Comparison of ENCODE assay signal across 20 mouse cellular contexts in the genomic region with DNA sequence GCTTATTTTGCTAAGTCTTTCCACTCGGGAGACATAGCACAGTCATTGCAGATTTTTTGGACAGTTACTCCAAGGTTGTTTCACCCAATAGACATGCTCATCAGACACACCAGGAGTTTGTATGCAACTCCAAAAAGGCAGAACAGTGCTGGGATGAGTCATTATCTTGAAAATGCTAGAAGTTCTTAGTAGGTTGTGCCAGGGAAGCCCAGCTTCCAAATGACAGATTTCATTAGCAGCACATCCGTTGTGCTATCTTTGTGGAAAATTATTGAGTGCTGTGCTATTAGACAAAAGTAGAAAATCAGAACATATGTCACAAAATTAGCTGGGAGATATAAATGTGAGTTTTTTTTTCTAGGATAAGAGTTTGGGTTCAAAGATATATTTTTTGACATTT.
"Had no signal": no experiment of that assay in that cellular context is flagged by ENCODE, and none has a peak within 500 bp of the region (broad histone marks: within the 10 kb centered on the region; RNA-seq: fewer than 3 reads in every experiment).

No protein-coding gene starts in this region.

- H3K27ac ChIP-seq: intestine, embryonic 15.5 days; kidney, embryonic 15.5 days; layer of hippocampus, adult 2 months; left cerebral cortex, adult 2 months; liver, embryonic 13.5 days; macrophage; midbrain, embryonic 12.5 days; midbrain, embryonic 15.5 days; neural tube, embryonic 12.5 days; neural tube, embryonic 15.5 days; stomach, postnatal 0 days had no signal

- H3K9ac ChIP-seq: intestine, embryonic 15.5 days; kidney, embryonic 15.5 days; liver, embryonic 13.5 days; midbrain, embryonic 12.5 days; midbrain, embryonic 15.5 days; neural tube, embryonic 12.5 days; neural tube, embryonic 15.5 days had no signal

- H3K9me3 ChIP-seq: intestine, embryonic 15.5 days; kidney, embryonic 15.5 days; liver, embryonic 13.5 days; midbrain, embryonic 12.5 days; midbrain, embryonic 15.5 days; neural tube, embryonic 12.5 days; neural tube, embryonic 15.5 days had no signal

- H3K4me1 ChIP-seq: intestine, embryonic 15.5 days; kidney, embryonic 15.5 days; liver, embryonic 13.5 days; midbrain, embryonic 12.5 days; midbrain, embryonic 15.5 days; neural tube, embryonic 12.5 days; neural tube, embryonic 15.5 days had no signal

- H3K27me3 ChIP-seq: intestine, embryonic 15.5 days; kidney, embryonic 15.5 days; liver, embryonic 13.5 days; midbrain, embryonic 12.5 days; midbrain, embryonic 15.5 days; neural tube, embryonic 12.5 days; neural tube, embryonic 15.5 days had no signal

- ATAC-seq: intestine, embryonic 15.5 days; midbrain, embryonic 15.5 days had no signal

- H3K4me3 ChIP-seq: intestine, embryonic 15.5 days; kidney, embryonic 15.5 days; layer of hippocampus, adult 2 months; left cerebral cortex, adult 2 months; liver, embryonic 13.5 days; midbrain, embryonic 12.5 days; midbrain, embryonic 15.5 days; neural tube, embryonic 12.5 days; neural tube, embryonic 15.5 days had no signal

- H3K36me3 ChIP-seq: intestine, embryonic 15.5 days; kidney, embryonic 15.5 days; liver, embryonic 13.5 days; midbrain, embryonic 12.5 days; midbrain, embryonic 15.5 days; neural tube, embryonic 12.5 days; neural tube, embryonic 15.5 days had no signal

- H3K4me2 ChIP-seq: intestine, embryonic 15.5 days; kidney, embryonic 15.5 days; liver, embryonic 13.5 days; midbrain, embryonic 12.5 days; midbrain, embryonic 15.5 days; neural tube, embryonic 12.5 days; neural tube, embryonic 15.5 days had no signal

- DNase-seq: kidney, adult 11 months; kidney, adult 8-10 months; kidney, postnatal 10 days; kidney, postnatal 36 days; layer of hippocampus, postnatal 36 days; liver, embryonic 13.5 days; right cerebral cortex, adult 18-20 months; right cerebral cortex, postnatal 14 days; right cerebral cortex, postnatal 4 days; thymus, postnatal 25 days had no signal
